Comparison of ENCODE assay signal across 8 mouse cellular contexts in genomic region chr7:43680960-43681359, GRCm38 (mm10). TPM values are rescaled to one million over a fixed set of nuclear protein-coding genes. Genes with fewer than 3 reads are reported as not detected.
DNase-seq lines count a peak whose midpoint lies in the region; ATAC-seq and TF ChIP-seq lines count a peak whose summit lies in the region.

No protein-coding gene starts in this region.

- no peak overlapping the region for H3K9ac ChIP-seq in ES-E14 (ENCODE audit: insufficient read depth, low read depth, low read length, poor library complexity, severe bottlenecking)

- peaks cover 4% of the 10 kb centered on the region; the same call in 1 of the 2 replicates for H3K36me3 ChIP-seq in ES-E14 (ENCODE audit: control insufficient read depth, insufficient read depth, low read length, poor library complexity, severe bottlenecking)

- no peak overlapping the region for H3K4me3 ChIP-seq in ES-E14 (ENCODE audit: insufficient read depth in 1 of 2, low read depth in 1 of 2, low read length in 2 of 2, poor library complexity in 1 of 2, severe bottlenecking in 1 of 2)

- in situ Hi-C loops in ES-E14 (cut with MboI; ENCODE audit: low sequenced_read_pairs in 2 of 2, unreplicated experiment in 2 of 2), result loop anchor here (25.0 kb wide), 1 partner anchor 206 kb away; the partner anchor contains the start of gene Klk4 (in 2 of the 2)

- H3K9me3 ChIP-seq in ES-E14 (ENCODE audit: control insufficient read depth, insufficient read depth, low read depth, low read length), result no peaks in the 10 kb centered on the region

- DNase-seq in adrenal gland, adult (ENCODE audit: inconsistent age in 2 of 2, low spot score in 1 of 2), result peak; percentile 49 to 83
- no peak for DNase-seq in adrenal gland, adult 8-10 months
- no peak for DNase-seq in ES-E14 (ENCODE audit: low read depth, low spot score)
- DNase-seq in cerebellum, postnatal 14 days, result peak; percentile 61 to 80
- peak; percentile 65 to 76 for DNase-seq in heart, postnatal 14 days
- DNase-seq in layer of hippocampus, adult 9-10 months (ENCODE audit: low spot score), result peak; percentile 59
- DNase-seq in right cerebral cortex, adult 2 months (ENCODE audit: low spot score in 2 of 2), result peak; percentile 74 to 75

- H3K27ac ChIP-seq in ES-E14 (ENCODE audit: insufficient read depth, low read depth, low read length, poor library complexity, severe bottlenecking), result no peak overlapping the region

- peak; percentile 77; the same call in 1 of the 2 replicates for ATAC-seq in megakaryocyte, adult 5-6 weeks (ENCODE audit: poor library complexity, severe bottlenecking)

- peaks cover 2 to 8% of the 10 kb centered on the region in 2 experiments; a peak in 2 of 4 replicates for H3K4me1 ChIP-seq in ES-E14 (ENCODE audit: control insufficient read depth in 2 of 2, insufficient read depth in 2 of 2, low read length in 2 of 2, poor library complexity in 1 of 2)

- intact Hi-C loops in heart, postnatal 14 days (cut with DNase I), result loop anchor here (1.0 to 2.0 kb wide), 2 partner anchors 104 to 214 kb away; no protein-coding TSS in a partner anchor

TF ChIP-seq in ES-E14, 5 proteins besides CTCF, POLR2A, EP300 and RAD21:
- TF ChIP-seq ZC3H11A (IDR thresholded peaks at IDR 0.05; ENCODE audit: borderline replicate concordance, low read depth, low read length) (peak; percentile 71; the same call in 1 of the 2 replicates), HCFC1 (IDR thresholded peaks at IDR 0.05; ENCODE audit: borderline replicate concordance, insufficient read depth, low read length) (no peak), CHD2 (IDR thresholded peaks at IDR 0.05; ENCODE audit: low read depth, low read length) (no peak), ZNF384 (IDR thresholded peaks at IDR 0.05; ENCODE audit: low read depth, low read length) (no peak)

RNA-seq across cellular contexts. Expression of gene Ctu1, which starts 9.1 kb away (rescaled TPM):
- total RNA-seq in adrenal gland, adult 8-10 months (2022), result 10 to 100 TPM; 11.5 to 13.4 (median 12.6) TPM
- 9.6 and 10.0 TPM in 2 replicates for total RNA-seq in ES-E14 (2012; rRNA removed)
- total RNA-seq in heart, postnatal 14 days (2021), result 1 to 10 TPM; 3.9 to 4.0 TPM
- 4.7 and 5.3 TPM in 2 replicates for total RNA-seq in megakaryocyte, adult 5-6 weeks (2015)
- total RNA-seq in megakaryocyte, adult 5-6 weeks (2017), result 3.7 and 3.9 TPM in 2 replicates

RNA-seq across cellular contexts. Expression of gene Klk14, which starts 9.3 kb away (rescaled TPM):
- total RNA-seq in adrenal gland, adult 8-10 months (2022), result not detected
- total RNA-seq in ES-E14 (2012; rRNA removed), result 0.18 TPM in 1 of 2 replicates, not detected in the other
- total RNA-seq in heart, postnatal 14 days (2021), result not detected
- not detected in 2 replicates for total RNA-seq in megakaryocyte, adult 5-6 weeks (2015)
- total RNA-seq in megakaryocyte, adult 5-6 weeks (2017), result not detected in 2 replicates

RNA-seq across cellular contexts. Expression of gene Siglece, which starts 21.0 kb away (rescaled TPM):
- total RNA-seq in adrenal gland, adult 8-10 months (2022), result 1 to 10 TPM; 2.3 to 4.3 (median 3.5) TPM
- total RNA-seq in ES-E14 (2012; rRNA removed), result not detected in 2 replicates
- 1 to 10 TPM; 1.2 TPM for total RNA-seq in heart, postnatal 14 days (2021)
- total RNA-seq in megakaryocyte, adult 5-6 weeks (2015), result 41.6 and 46.2 TPM in 2 replicates
- total RNA-seq in megakaryocyte, adult 5-6 weeks (2017), result 22.1 and 29.7 TPM in 2 replicates

RNA-seq across cellular contexts. Expression of gene Klk13, which starts 31.4 kb away (rescaled TPM):
- total RNA-seq in adrenal gland, adult 8-10 months (2022), result under 1 TPM in 2 of 4 experiments, not detected in 2; 0.15 to 0.16 TPM
- total RNA-seq in ES-E14 (2012; rRNA removed), result 0.36 and 1.5 TPM in 2 replicates
- total RNA-seq in heart, postnatal 14 days (2021), result not detected
- total RNA-seq in megakaryocyte, adult 5-6 weeks (2015), result not detected in 2 replicates
- total RNA-seq in megakaryocyte, adult 5-6 weeks (2017), result not detected in 2 replicates

RNA-seq across cellular contexts. Expression of gene Ceacam18, which starts 46.5 kb away (rescaled TPM):
- under 1 TPM in 3 of 4 experiments, not detected in 1; 0.15 to 0.22 (median 0.19) TPM for total RNA-seq in adrenal gland, adult 8-10 months (2022)
- total RNA-seq in ES-E14 (2012; rRNA removed), result 0.11 TPM in 1 of 2 replicates, not detected in the other
- not detected for total RNA-seq in heart, postnatal 14 days (2021)
- not detected in 2 replicates for total RNA-seq in megakaryocyte, adult 5-6 weeks (2015)
- not detected in 2 replicates for total RNA-seq in megakaryocyte, adult 5-6 weeks (2017)

Comparison
In these comparisons a context has a peak if more than half of its experiments do, and no peak if none do; other contexts are left out.
1. DNase-seq: peak in adrenal gland, adult (2 of 2), cerebellum, postnatal 14 days (2 of 2), heart, postnatal 14 days (2 of 2), layer of hippocampus, adult 9-10 months (single experiment) and right cerebral cortex, adult 2 months (2 of 2); none in adrenal gland, adult 8-10 months (single experiment) and ES-E14 (single experiment).
2. RNA of gene Siglece, which starts 21.0 kb away (total RNA-seq): 22.1 to 46.2 TPM in megakaryocyte, adult 5-6 weeks; 2.3 to 4.3 TPM in adrenal gland, adult 8-10 months, 1.2 TPM in heart, postnatal 14 days and not detected in ES-E14; every median in the first group is over 4 times any median in the second.